Mouse (Mus musculus) layer of hippocampus, adult 6 months (tissue): Measurements from ENCODE around the gene Ism2. TPM values are rescaled to one million over a fixed set of nuclear protein-coding genes. Genes with fewer than 3 reads are reported as not detected.

Experiments used
- long read RNA-seq, 2 experiments: library from polyadenylated mRNA; unstranded; transcript quantifications; one replicate each; pipeline ENCODE4 v2.0.0; 2019 to 2020
- microRNA-seq: library from miRNA; unstranded; fragments of <30 nt; microRNA quantifications from one replicate; pipeline ENCODE4 v1.2.0, GENCODE M21; 2020
- polyA plus RNA-seq: library from polyadenylated mRNA; unstranded; fragments of <200 nt; fragmentation: Nextera tagmentation; gene quantifications from 2 replicates; pipeline ENCODE4 v1.2.3, GENCODE M21; 2021

Gene Ism2
- polyA plus RNA-seq, result 0.18 and 0.25 TPM in 2 replicates
- long read RNA-seq, experiment 1, result 0 reads
- long read RNA-seq, experiment 2, partial matches to known transcripts, result 0 of 1 reads
- long read RNA-seq, experiment 2, other reads (novel, unspliced or antisense), result 0 of 1 reads

DNA sequence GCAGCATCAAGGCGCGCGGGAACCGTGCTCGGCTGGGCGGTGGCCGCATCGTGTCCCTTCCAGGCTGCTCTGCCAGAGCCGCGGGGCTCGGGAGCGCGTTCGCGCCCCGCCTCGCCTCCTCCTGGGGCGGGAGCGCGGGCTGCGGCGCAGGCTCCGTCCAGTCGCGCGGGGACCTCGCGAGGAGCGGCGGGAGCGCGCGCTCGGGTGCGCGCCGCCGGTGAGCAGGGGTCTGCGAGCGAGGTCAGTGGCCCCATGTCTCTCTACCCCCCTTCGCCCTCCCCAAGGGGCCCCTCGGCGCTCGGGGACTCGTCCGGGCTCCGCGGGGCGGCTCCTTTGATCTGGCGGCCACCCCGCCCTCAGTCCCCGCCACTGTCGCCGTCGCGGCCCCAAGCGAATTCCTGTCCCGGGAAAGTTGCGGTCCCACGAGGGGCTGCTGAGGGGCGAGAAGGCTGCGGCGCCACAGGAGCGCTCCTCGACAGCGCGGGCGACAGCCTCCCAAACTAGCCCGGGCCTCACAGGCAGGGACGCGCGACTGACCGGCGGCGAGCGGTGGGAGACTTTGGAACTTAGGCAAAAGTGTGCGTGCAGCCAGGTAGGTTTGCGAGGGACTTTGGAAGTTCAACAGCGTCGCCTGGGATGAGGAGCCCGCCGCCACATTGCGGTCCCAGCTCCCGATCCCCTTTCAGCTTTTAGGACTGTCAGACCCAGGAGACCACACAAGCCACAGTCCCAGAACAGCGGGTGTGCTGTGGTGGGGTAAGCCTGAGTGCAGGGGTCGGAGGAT lies at the start of gene Ism2:
TSS of gene Ism2 (minus strand) at position 49 of the 784 bp plus-strand sequence.

DNA sequence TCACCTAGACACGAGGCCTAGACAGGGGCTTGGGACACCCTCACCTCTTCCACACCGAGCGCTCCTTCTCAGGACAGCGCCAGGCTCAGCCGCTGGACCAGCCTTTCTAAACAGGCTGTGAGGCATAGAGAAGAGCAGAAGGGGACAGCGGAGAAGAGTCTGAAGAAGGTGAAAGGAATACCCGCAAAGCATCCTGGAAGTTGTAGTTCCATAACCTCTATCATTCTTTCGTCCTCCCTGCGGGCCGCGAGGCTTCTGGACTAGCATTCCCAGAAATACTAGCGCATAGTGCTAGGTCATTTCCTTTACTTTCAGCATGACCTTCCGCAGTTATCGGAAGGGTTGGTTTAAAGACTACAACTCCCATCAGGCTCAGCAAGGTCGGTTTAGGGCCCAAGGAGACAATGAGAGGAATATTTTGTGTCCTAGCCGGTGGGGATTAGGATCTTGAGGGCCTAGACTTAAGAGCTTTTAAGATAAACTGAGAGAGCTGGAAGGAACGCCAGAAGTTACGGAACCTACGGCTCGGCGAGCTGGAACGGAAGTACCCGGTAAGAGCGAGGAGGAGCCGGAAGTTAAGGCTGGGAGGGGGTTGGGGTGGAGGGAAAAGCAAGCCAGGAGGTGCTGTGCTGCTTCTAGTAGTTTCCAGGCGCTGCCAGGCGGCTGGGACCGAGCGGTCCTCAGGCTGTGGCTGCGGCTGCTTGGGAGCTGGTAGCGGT lies 33.2 kb downstream of the Ism2 start, which contains the start of the genes Vipas39 and Ahsa1:
TSS of gene Vipas39 (minus strand) at position 149 of the 719 bp plus-strand sequence.
TSS of gene Ahsa1 (plus strand) at position 372 of the 719 bp plus-strand sequence.

DNA sequence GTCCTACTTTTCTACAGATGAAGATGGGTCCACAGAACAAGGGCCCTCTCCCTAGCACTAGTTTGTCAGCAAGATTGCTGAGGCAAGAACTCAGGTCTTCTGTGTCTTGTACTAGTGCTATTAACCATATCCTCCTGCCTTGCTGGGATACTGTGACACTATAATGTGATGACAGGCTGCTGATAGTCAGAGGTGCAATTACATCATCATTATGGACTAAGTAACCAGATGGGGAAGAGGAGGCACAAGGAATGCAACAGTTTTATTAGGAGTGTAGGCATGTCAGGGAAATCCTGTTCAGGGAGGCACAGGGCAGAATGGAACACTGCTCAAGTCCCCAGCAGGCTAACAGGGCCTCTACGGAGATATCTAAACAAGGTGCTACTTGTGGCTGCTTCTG lies 60.9 kb downstream of the Ism2 start, which contains the start of gene Noxred1:
TSS of gene Noxred1 (minus strand) at position 101 of the 400 bp plus-strand sequence.

Small RNAs within 50 kb of the gene (microRNA-seq; reads per million reads assigned to microRNA genes)
- gene Gm47293, result not detected

Other genes starting within 250 kb of the Ism2 start
- 16.0 and 16.6 TPM in 2 replicates for gene Ngb, start 197.2 kb downstream of the Ism2 start, polyA plus RNA-seq
- 36.9 and 38.4 TPM in 2 replicates for gene Gstz1, start 152.5 kb downstream of the Ism2 start, polyA plus RNA-seq
- 6.5 and 7.1 TPM in 2 replicates for gene Pomt2, start 151.7 kb downstream of the Ism2 start, polyA plus RNA-seq
- 2.0 and 2.9 TPM in 2 replicates for gene Samd15, start 100.0 kb downstream of the Ism2 start, polyA plus RNA-seq
- gene Tmed8, start 99.3 kb downstream of the Ism2 start, polyA plus RNA-seq, result 5.1 and 5.6 TPM in 2 replicates
- gene Noxred1, start 61.0 kb downstream of the Ism2 start, polyA plus RNA-seq, result 0.18 and 0.21 TPM in 2 replicates
- gene Vipas39, start 33.4 kb downstream of the Ism2 start, polyA plus RNA-seq, result 26.2 and 29.3 TPM in 2 replicates
- gene Ahsa1, start 33.2 kb downstream of the Ism2 start, polyA plus RNA-seq, result 131 and 142 TPM in 2 replicates
- gene Sptlc2, start 88.7 kb upstream of the Ism2 start, polyA plus RNA-seq, result 23.9 and 26.2 TPM in 2 replicates
- gene Slirp, start 144.2 kb upstream of the Ism2 start, polyA plus RNA-seq, result 356 and 416 TPM in 2 replicates
- gene Alkbh1, start 144.3 kb upstream of the Ism2 start, polyA plus RNA-seq, result 8.1 and 8.2 TPM in 2 replicates
- 47.9 and 57.2 TPM in 2 replicates for gene Snw1, start 172.6 kb upstream of the Ism2 start, polyA plus RNA-seq
- not detected in 2 replicates for gene Gm5788, start 195.0 kb upstream of the Ism2 start, polyA plus RNA-seq
- gene Gm8300, start 214.6 kb upstream of the Ism2 start, polyA plus RNA-seq, result not detected in 2 replicates